ENCODE assay signal across 8 mouse cellular contexts in the genomic region with DNA sequence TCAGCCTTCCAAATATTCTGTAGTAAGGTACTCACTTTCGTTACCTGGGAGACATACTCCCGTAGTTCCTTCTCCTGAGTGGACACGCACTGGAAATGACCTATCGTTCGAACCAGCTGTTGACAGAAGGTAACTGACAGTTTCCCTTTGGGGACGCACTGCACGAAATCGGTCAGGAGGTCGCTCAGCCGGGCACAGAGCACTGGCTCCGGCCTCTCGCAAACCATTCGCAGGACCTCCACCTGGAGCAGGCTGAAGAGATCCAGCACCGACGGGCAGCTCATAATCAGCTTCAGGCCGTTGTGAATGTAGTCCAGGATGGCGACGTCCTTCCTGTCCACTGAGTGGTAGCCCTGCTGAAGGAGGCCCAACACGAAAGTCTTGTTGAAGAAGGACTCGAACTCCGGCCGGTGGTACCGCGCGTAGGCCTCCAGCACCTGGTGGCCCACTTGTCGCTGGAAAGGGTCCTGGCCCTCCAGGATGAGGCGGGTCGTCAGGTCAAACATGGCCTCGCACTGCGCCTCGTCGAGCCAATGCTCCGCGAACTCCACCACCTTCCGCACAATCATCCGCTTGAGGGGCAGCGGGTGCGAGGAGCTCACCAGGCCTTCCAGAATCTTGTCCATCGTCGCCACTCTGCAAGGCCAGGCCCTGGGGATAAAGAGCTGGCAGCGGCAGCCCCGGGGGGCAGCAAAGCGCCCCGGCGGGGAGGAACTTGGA. TPM values are rescaled to one million over a fixed set of nuclear protein-coding genes. Genes with fewer than 3 reads are reported as not detected.
DNase-seq lines count a peak whose midpoint lies in the region; ATAC-seq lines count a peak whose summit lies in the region.

No protein-coding gene starts in this region.

- H3K27ac ChIP-seq in forebrain, embryonic 15.5 days (replicated peaks) = peak overlapping the region; percentile 67; the same call in 1 of the 2 replicates
- H3K27ac ChIP-seq in kidney, embryonic 16.5 days (ENCODE audit: low read length) = peak overlapping the region; percentile 89

- 5% methylated on average over 45 of the region's 45 CpGs for WGBS in forebrain, embryonic 15.5 days
- WGBS in kidney, embryonic 16.5 days = 2% methylated on average over 45 of the region's 45 CpGs

- intact Hi-C loops in left cerebral cortex, postnatal 14 days (cut with DNase I) = loop anchor here (10.0 kb wide), 1 partner anchor 1731 kb away; no protein-coding TSS in a partner anchor
- intact Hi-C loops in left cerebral cortex, postnatal 4 days (cut with DNase I) = no loop called here

- peak overlapping the region; percentile 70 for H3K9ac ChIP-seq in forebrain, embryonic 15.5 days (replicated peaks)
- peak overlapping the region; percentile 92 for H3K9ac ChIP-seq in kidney, embryonic 16.5 days (replicated peaks; ENCODE audit: low read length)

- ATAC-seq in forebrain, embryonic 15.5 days (replicated peaks) = no peak; the same call in 1 of the 2 replicates
- ATAC-seq in kidney, embryonic 16.5 days (ENCODE audit: low FRiP score, low TSS enrichment) = peak; percentile 10
- peak; percentile 10; the same call in 1 of the 2 replicates for ATAC-seq in megakaryocyte-erythroid progenitor cell, adult 5-6 weeks (replicated peaks; ENCODE audit: low FRiP score, low TSS enrichment, poor library complexity, severe bottlenecking)

- H3K4me1 ChIP-seq in forebrain, embryonic 15.5 days = peaks cover 42% of the 10 kb centered on the region
- peaks cover 17% of the 10 kb centered on the region for H3K4me1 ChIP-seq in kidney, embryonic 16.5 days (ENCODE audit: insufficient read depth, low read length)

- peaks cover 5% of the 10 kb centered on the region; the same call in 1 of the 2 replicates for H3K36me3 ChIP-seq in forebrain, embryonic 15.5 days
- no peaks in the 10 kb centered on the region; the same call in 1 of the 2 replicates for H3K36me3 ChIP-seq in kidney, embryonic 16.5 days (ENCODE audit: insufficient read depth, low read length)

- H3K4me2 ChIP-seq in forebrain, embryonic 15.5 days (replicated peaks) = peak overlapping the region; percentile 88
- H3K4me2 ChIP-seq in kidney, embryonic 16.5 days (replicated peaks; ENCODE audit: low read depth, low read length) = peak overlapping the region; percentile 97

- peak; percentile 18 to 24 for DNase-seq in left cerebral cortex, postnatal 14 days (ENCODE audit: low spot score in 2 of 2)
- DNase-seq in left cerebral cortex, postnatal 4 days = no peak
- peak; percentile 8 to 26 for DNase-seq in adrenal gland, postnatal 36 days
- DNase-seq in yolk sac, embryonic 10.5 days (ENCODE audit: low spot score) = peak; percentile 19
- no peak for DNase-seq in cerebellum, adult 8-10 months

- peak overlapping the region; percentile 70 for H3K4me3 ChIP-seq in forebrain, embryonic 15.5 days
- H3K4me3 ChIP-seq in kidney, embryonic 16.5 days (ENCODE audit: low read length) = peak overlapping the region; percentile 99

- no peaks in the 10 kb centered on the region for H3K9me3 ChIP-seq in forebrain, embryonic 15.5 days
- no peaks in the 10 kb centered on the region for H3K9me3 ChIP-seq in kidney, embryonic 16.5 days (ENCODE audit: low read length)

- H3K27me3 ChIP-seq in forebrain, embryonic 15.5 days = no peaks in the 10 kb centered on the region
- no peaks in the 10 kb centered on the region for H3K27me3 ChIP-seq in kidney, embryonic 16.5 days (ENCODE audit: insufficient read depth, low read length)

RNA-seq across cellular contexts. Expression of gene Usp38, which starts 0.8 kb away (rescaled TPM):
- total RNA-seq in left cerebral cortex, postnatal 14 days (2021) = 10 to 100 TPM; 24.2 to 25.1 TPM
- total RNA-seq in left cerebral cortex, postnatal 4 days (2021) = 10 to 100 TPM; 26.6 to 27.2 TPM
- 10 to 100 TPM; 24.1 to 24.5 TPM for total RNA-seq in adrenal gland, postnatal 36 days (2021)
- 21.7 and 23.1 TPM in 2 replicates for polyA plus RNA-seq in forebrain, embryonic 15.5 days (2015; fragmentation: Nextera tagmentation; extraction: Ambion mirVana)
- 18.1 and 19.5 TPM in 2 replicates for polyA plus RNA-seq in kidney, embryonic 16.5 days (2015; fragmentation: Nextera tagmentation; extraction: Ambion mirVana)
- total RNA-seq in megakaryocyte-erythroid progenitor cell, adult 5-6 weeks (2014; fragmentation: Nextera tagmentation) = 23.1 and 31.0 TPM in 2 replicates
- total RNA-seq in megakaryocyte-erythroid progenitor cell, adult 5-6 weeks (2017) = 34.8 and 37.5 TPM in 2 replicates

Comparison
In these comparisons a context has a peak if more than half of its experiments do, and no peak if none do; other contexts are left out.
1. DNase-seq: peak in left cerebral cortex, postnatal 14 days (2 of 2), adrenal gland, postnatal 36 days (2 of 2) and yolk sac, embryonic 10.5 days (single experiment); none in left cerebral cortex, postnatal 4 days (single experiment) and cerebellum, adult 8-10 months (single experiment).